Mouse (Mus musculus) lung, adult 2 months (tissue): ENCODE data around the gene Tex19.2.

ENCODE experiments used
- CTCF ChIP-seq: fragments of 200-500 bp; IDR thresholded peaks from 2 replicates; pipeline ENCODE4 v1.5.1; 2011; ENCODE audit warnings: mild to moderate bottlenecking, low read length, control low read depth; ENCODE audit not compliant: insufficient read depth
- POLR2A ChIP-seq: fragments of 200-500 bp; IDR thresholded peaks from 2 replicates; pipeline ENCODE4 v1.6.1; 2011; ENCODE audit warnings: low read depth, mild to moderate bottlenecking, control low read depth, low read length, borderline replicate concordance; ENCODE audit errors: extremely low read depth

DNA sequence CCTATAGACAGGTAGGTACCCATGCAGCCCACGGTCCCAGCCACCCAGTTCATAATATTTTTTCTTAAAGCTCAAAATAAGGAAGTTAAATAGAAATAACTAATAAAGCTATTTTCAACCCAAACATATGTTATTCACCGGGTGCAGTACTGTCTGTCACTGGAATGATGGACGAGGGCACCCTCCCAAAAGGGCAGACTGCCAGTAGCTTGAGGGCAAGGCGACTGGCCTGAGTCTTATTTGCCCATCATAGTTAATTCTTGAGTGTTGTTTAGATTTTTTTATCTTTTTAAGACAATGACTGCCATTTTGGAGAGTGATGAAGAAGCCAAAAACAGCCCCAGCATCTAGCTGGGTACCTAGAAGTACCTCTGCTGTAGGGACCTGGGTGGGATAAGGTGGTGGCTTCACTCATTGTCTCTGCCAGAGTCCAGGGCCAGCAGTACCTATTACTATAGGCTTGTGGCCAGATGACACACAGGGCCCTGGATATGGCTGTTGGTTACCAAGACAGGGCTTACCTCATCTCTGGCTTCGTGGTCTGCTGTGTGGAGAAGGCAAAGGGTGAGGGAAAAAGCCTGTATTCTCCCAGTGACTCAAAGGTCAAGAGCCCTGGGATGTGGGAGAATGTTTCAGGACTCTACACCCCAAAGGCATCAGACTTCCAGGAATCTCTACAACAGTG lies 6.2 kb downstream of the Tex19.2 start:
- no peak for TF ChIP-seq POLR2A
- no peak for TF ChIP-seq CTCF
